ENCODE assay signal across 36 mouse cellular contexts in genomic region chr13:38327377-38327776, GRCm38 (mm10). TPM values are rescaled to one million over a fixed set of nuclear protein-coding genes. Genes with fewer than 3 reads are reported as not detected.
"Had no signal": no experiment of that assay in that cellular context is flagged by ENCODE, and none has a peak within 500 bp of the region (broad histone marks: within the 10 kb centered on the region; RNA-seq: fewer than 3 reads in every experiment).

No protein-coding gene starts in this region.

- H3K4me1 ChIP-seq: hindbrain, embryonic 13.5 days; hindbrain, embryonic 15.5 days; intestine, embryonic 15.5 days; kidney, embryonic 15.5 days had no signal

- ATAC-seq: hindbrain, embryonic 16.5 days; hindbrain, postnatal 0 days; inflammation-experienced regulatory T-cells, adult 6 months; intestine, embryonic 15.5 days; intestine, embryonic 16.5 days; intestine, postnatal 0 days had no signal

- H3K9me3 ChIP-seq: heart, embryonic 10.5 days; heart, embryonic 12.5 days; heart, embryonic 13.5 days; heart, embryonic 15.5 days; hindbrain, embryonic 10.5 days; hindbrain, embryonic 12.5 days; hindbrain, embryonic 13.5 days; hindbrain, embryonic 15.5 days; intestine, embryonic 15.5 days; kidney, embryonic 15.5 days had no signal

- DNase-seq: heart, adult 18-20 months; heart, adult 2 months; heart, postnatal 10 days; heart, postnatal 14 days; heart, postnatal 36 days; heart, postnatal 4 days; kidney, adult 11 months; kidney, adult 18-20 months; kidney, adult 2 months; kidney, adult 8-10 months; kidney, adult 9 months; kidney, postnatal 10 days; kidney, postnatal 14 days; kidney, postnatal 25 days; kidney, postnatal 36 days; kidney, postnatal 4 days; layer of hippocampus, adult 9-11 months had no signal

- H3K4me3 ChIP-seq: heart, adult 2 months; heart, embryonic 10.5 days; heart, embryonic 12.5 days; heart, embryonic 13.5 days; heart, embryonic 15.5 days; hindbrain, embryonic 10.5 days; hindbrain, embryonic 12.5 days; hindbrain, embryonic 13.5 days; hindbrain, embryonic 15.5 days; intestine, embryonic 15.5 days; kidney, embryonic 15.5 days; layer of hippocampus, adult 2 months had no signal

- H3K9ac ChIP-seq: heart, embryonic 12.5 days; heart, embryonic 13.5 days; heart, embryonic 15.5 days; hindbrain, embryonic 12.5 days; hindbrain, embryonic 13.5 days; hindbrain, embryonic 14.5 days; hindbrain, embryonic 15.5 days; intestine, embryonic 15.5 days; kidney, embryonic 15.5 days had no signal

- H3K27me3 ChIP-seq: heart, embryonic 12.5 days; heart, embryonic 13.5 days; heart, embryonic 15.5 days; hindbrain, embryonic 12.5 days; hindbrain, embryonic 13.5 days; hindbrain, embryonic 15.5 days; intestine, embryonic 15.5 days; kidney, embryonic 15.5 days had no signal

- H3K4me2 ChIP-seq: heart, embryonic 11.5 days; heart, embryonic 12.5 days; heart, embryonic 13.5 days; heart, embryonic 15.5 days; hindbrain, embryonic 12.5 days; hindbrain, embryonic 13.5 days; hindbrain, embryonic 14.5 days; hindbrain, embryonic 15.5 days; intestine, embryonic 15.5 days; kidney, embryonic 15.5 days had no signal

- H3K36me3 ChIP-seq: heart, embryonic 10.5 days; heart, embryonic 12.5 days; heart, embryonic 13.5 days; heart, embryonic 15.5 days; hindbrain, embryonic 10.5 days; hindbrain, embryonic 12.5 days; hindbrain, embryonic 13.5 days; hindbrain, embryonic 15.5 days; intestine, embryonic 15.5 days; kidney, embryonic 15.5 days had no signal

- H3K27ac ChIP-seq: heart, adult 2 months; heart, embryonic 10.5 days; heart, embryonic 13.5 days; heart, embryonic 15.5 days; hindbrain, embryonic 10.5 days; hindbrain, embryonic 12.5 days; hindbrain, embryonic 13.5 days; hindbrain, embryonic 14.5 days; hindbrain, embryonic 15.5 days; hindbrain, postnatal 0 days; intestine, embryonic 15.5 days; kidney, embryonic 15.5 days; kidney, postnatal 0 days; layer of hippocampus, adult 2 months had no signal

RNA-seq across cellular contexts. Expression of gene Bmp6, which starts 17.5 kb away (rescaled TPM):
- polyA plus RNA-seq: inflammation-experienced regulatory T-cells, adult 6 months had no signal
